Mouse (Mus musculus): ENCODE measurements at regions not wholly inside any gene's neighbourhood (a gene's known extent, or its start where the extent isn't known, plus 50 kb on each side); places are given as distances from the start of the nearest gene placed in this dataset.
A peak's percentile ranks its signal among the peaks of the same experiment; 100 is the strongest.

GRCm38 (mm10) chr7:71040846-71041245 lies 310.4 kb downstream of the Gm10295 start:
- no peak for DNase-seq

- DNase-seq, result no peak
Observed at GRCm38 (mm10) chr7:71038537-71038936, 312.7 kb downstream of the Gm10295 start.

- DNase-seq, result no peak
Observed at GRCm38 (mm10) chr7:71033121-71033520, 318.2 kb downstream of the Gm10295 start.

- DNase-seq, result no peak
Observed at GRCm38 (mm10) chr7:71023946-71024610, 327.2 kb downstream of the Gm10295 start.

- peak in 1 of 2 experiments; percentile 3 for DNase-seq
Observed at GRCm38 (mm10) chr7:71023253-71023945, 327.9 kb downstream of the Gm10295 start.
